Mouse (Mus musculus) lung, postnatal 0 days (tissue): ENCODE data around the gene Smim26. TPM values are rescaled to one million over a fixed set of nuclear protein-coding genes. Genes with fewer than 3 reads are reported as not detected.
"Not testable (repeated sequence)": the region's sequence is repeated elsewhere in the genome, so short reads cannot be mapped to it uniquely, and the experiment has no call there.

Source experiments
- ATAC-seq: fragments of 200-750 bp; cut with Nextera tagmentation; 2 replicates; pipeline ENCODE4 v1.8.0; 2017; ENCODE audit warnings: moderate library complexity
- DNase-seq: peaks from one replicate; pipeline ENCODE4 v3.0.0-alpha.2; 2016; ENCODE audit warnings: low spot score
- H3K27ac ChIP-seq: fragments of 300-500 bp; sonication (generic); 2 replicates; pipeline ENCODE4 v1.5.1; 2014; ENCODE audit warnings: antibody characterized with exemption, mild to moderate bottlenecking, low read length, mixed read lengths
- H3K27me3 ChIP-seq: fragments of 300-500 bp; sonication (generic); replicated peaks from 2 replicates; pipeline ENCODE4 v1.6.1; 2014; ENCODE audit warnings: low read length, mixed read lengths; ENCODE audit not compliant: insufficient read depth
- H3K36me3 ChIP-seq: fragments of 300-500 bp; sonication (generic); 2 replicates; pipeline ENCODE4 v1.6.1; 2014; ENCODE audit warnings: low read length, mixed read lengths; ENCODE audit not compliant: insufficient read depth
- H3K4me1 ChIP-seq: fragments of 300-500 bp; sonication (generic); 2 replicates; pipeline ENCODE4 v1.6.1; 2014; ENCODE audit warnings: antibody characterized with exemption, low read depth, low read length, mixed read lengths; ENCODE audit not compliant: insufficient read depth
- H3K4me2 ChIP-seq: fragments of 300-500 bp; sonication (generic); replicated peaks from 2 replicates; pipeline ENCODE4 v1.6.1; 2014; ENCODE audit warnings: low read depth, mild to moderate bottlenecking, low read length, moderate library complexity, mixed read lengths
- H3K4me3 ChIP-seq: fragments of 300-500 bp; sonication (generic); 2 replicates; pipeline ENCODE4 v1.5.1; 2014; ENCODE audit warnings: low read depth, low read length
- H3K9ac ChIP-seq: fragments of 300-500 bp; sonication (generic); replicated peaks from 2 replicates; pipeline ENCODE4 v1.6.1; 2014; ENCODE audit warnings: low read depth, mild to moderate bottlenecking
- H3K9me3 ChIP-seq: fragments of 300-500 bp; sonication (generic); 2 replicates; pipeline ENCODE4 v1.6.1; 2016; ENCODE audit warnings: low read length, mixed read lengths
- CTCF ChIP-seq: IDR thresholded peaks from 2 replicates; pipeline ENCODE4 v1.5.1; 2016; ENCODE audit warnings: antibody characterized with exemption, mild to moderate bottlenecking
- EP300 ChIP-seq: IDR thresholded peaks from 2 replicates; pipeline ENCODE4 v1.6.1; 2016; ENCODE audit warnings: antibody characterized with exemption, mild to moderate bottlenecking, control low read depth
- WGBS: fragments of 180-500 bp; shearing (Covaris S2); extraction: QIAGEN DNeasy Blood & Tissue Kit; methylation state at CpG from one replicate; pipeline ENCODE4 v1.1.7; 2014; 5-methylcytosine and 5-hydroxymethylcytosine counted together
- polyA plus RNA-seq: library from polyadenylated mRNA; unstranded; fragments of >200 nt; fragmentation: Nextera tagmentation; extraction: Ambion mirVana; gene quantifications from 2 replicates; pipeline ENCODE4 v1.2.1, GENCODE M21; 2015

Gene Smim26
- polyA plus RNA-seq, 1 experiment from 2014 or later = 41.7 TPM

DNA sequence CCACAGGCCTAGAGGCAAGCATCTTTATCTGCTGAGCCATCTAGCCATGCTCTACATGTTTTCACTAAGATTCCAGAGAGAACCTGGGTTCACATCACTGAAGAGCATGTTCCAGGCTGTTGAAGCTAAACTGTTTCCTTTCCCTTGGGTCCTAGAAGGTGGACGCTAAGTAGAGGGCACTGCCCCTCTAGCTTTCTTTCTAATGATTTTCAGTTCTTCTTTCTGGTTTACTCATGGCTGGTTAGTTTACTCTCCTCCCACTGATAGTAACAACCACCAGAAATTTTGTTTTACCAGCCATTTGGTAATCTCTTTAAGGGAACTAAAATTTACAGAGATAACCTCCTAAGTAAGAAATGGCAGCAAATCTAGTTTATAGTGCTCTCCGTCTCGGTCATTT lies 39.9 kb upstream of the Smim26 start:
- no peak for DNase-seq
- H3K4me2 ChIP-seq = no peak overlapping the region
- H3K9me3 ChIP-seq = no peaks in the 10 kb centered on the region

DNA sequence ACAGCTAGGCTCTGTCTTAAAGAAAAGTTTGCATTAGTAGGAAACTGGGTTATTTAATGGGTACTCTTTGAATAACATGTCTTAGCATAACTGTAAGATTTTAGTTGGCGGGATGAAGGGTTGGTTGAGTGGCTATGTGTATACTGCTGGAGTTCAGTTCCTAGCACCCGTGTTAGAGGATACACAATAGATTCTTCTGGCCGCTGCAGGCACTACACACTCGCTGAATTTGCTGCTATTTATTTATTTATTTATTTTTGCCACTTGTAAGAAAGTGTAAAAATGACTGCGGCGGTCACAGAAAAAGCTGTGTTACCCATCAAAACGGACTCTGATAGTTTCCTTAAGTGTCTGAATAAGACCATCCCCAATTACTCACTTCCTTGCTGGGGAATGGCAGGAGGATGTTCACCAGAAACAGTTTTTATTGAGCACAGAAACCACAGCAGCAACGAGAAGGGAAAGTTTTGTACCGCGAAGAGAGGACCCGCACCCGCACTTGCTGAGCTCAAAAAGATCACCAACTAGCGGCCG lies 38.5 kb upstream of the Smim26 start:
- no peak for TF ChIP-seq EP300
- TF ChIP-seq CTCF = peak; percentile 5; the same call in 1 of the 2 replicates
- DNase-seq (peak; percentile 64), ATAC-seq (peak; percentile 12; the same call in 1 of the 2 replicates)
- H3K4me1 ChIP-seq = peaks cover 9% of the 10 kb centered on the region; the same call in 1 of the 2 replicates
- H3K4me3 ChIP-seq = peak overlapping the region; percentile 63
- H3K4me2 ChIP-seq = peak overlapping the region; percentile 72
- no peaks in the 10 kb centered on the region for H3K27me3 ChIP-seq
- peak overlapping the region; percentile 93 for H3K27ac ChIP-seq
- H3K9ac ChIP-seq = peak overlapping the region; percentile 69
- no peaks in the 10 kb centered on the region for H3K9me3 ChIP-seq
- no peaks in the 10 kb centered on the region for H3K36me3 ChIP-seq
- under 1% methylated on average over 14 of the region's 14 CpGs for WGBS

More for the DNA sequence above, 39.9 kb upstream of the Smim26 start:
- TF ChIP-seq CTCF (no peak), EP300 (no peak)
- peaks cover 13% of the 10 kb centered on the region; the same call in 1 of the 2 replicates for H3K4me1 ChIP-seq
- H3K27ac ChIP-seq = no peak overlapping the region
- ATAC-seq = no peak
- H3K9ac ChIP-seq = no peak overlapping the region
- no peak overlapping the region for H3K4me3 ChIP-seq
- H3K27me3 ChIP-seq = no peaks in the 10 kb centered on the region
- WGBS = 93% methylated on average over 3 of the region's 3 CpGs
- H3K36me3 ChIP-seq = no peaks in the 10 kb centered on the region

DNA sequence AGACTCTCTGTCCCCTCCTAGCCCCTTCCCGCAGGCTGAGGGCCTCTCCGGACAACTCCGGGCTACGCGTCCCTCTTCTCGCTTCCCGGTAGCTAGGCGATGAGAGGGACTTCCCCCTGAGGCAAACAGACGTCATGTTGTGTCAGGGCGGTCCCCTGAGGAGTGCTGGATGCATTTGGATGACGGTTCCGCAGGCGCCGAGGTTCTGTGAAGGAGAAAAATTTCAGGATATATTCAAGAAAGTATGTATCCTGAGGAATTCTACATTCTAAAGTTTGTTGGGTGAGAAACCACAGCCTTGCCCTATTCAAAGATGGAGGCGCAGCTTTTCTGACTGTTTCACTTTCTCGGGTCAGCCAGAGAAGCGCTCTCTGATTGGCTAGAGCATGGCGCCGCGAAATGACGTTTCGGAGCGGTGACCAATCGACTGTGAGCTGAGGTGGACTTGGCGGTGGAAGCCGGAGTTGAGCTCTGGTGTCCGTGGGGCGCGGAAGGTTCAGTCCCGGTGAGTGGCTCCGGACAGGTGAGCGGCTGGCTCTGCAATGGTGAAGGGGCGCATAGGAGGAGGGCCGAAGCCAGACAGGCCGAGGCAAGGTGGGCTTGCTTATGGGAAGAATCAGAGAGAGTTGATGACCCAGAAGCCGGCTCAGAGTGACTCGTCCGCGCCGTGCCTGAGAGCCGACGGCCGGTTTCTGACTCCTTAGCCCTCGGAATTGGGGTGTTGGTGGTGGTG lies 37.9 kb upstream of the Smim26 start, which contains the start of gene Sec23b:
Gene Sec23b, plus strand, starts transcription at position 410 of the 733 bp plus-strand sequence.
- H3K36me3 ChIP-seq = no peaks in the 10 kb centered on the region
- peaks cover 9% of the 10 kb centered on the region; the same call in 1 of the 2 replicates for H3K4me1 ChIP-seq
- peak; percentile 99 for ATAC-seq
- H3K9ac ChIP-seq = peak within 1 kb of the TSS; percentile 69
- peak within 1 kb of the TSS; percentile 63 for H3K4me3 ChIP-seq
- no peaks in the 10 kb centered on the region for H3K9me3 ChIP-seq
- peak within 1 kb of the TSS; percentile 72 for H3K4me2 ChIP-seq
- peak; percentile 98 for DNase-seq
- H3K27ac ChIP-seq = peak within 1 kb of the TSS; percentile 93
- H3K27me3 ChIP-seq = no peaks in the 10 kb centered on the region
- no peak for TF ChIP-seq CTCF
- no peak for TF ChIP-seq EP300
- WGBS = under 1% methylated on average over 44 of the region's 44 CpGs

DNA sequence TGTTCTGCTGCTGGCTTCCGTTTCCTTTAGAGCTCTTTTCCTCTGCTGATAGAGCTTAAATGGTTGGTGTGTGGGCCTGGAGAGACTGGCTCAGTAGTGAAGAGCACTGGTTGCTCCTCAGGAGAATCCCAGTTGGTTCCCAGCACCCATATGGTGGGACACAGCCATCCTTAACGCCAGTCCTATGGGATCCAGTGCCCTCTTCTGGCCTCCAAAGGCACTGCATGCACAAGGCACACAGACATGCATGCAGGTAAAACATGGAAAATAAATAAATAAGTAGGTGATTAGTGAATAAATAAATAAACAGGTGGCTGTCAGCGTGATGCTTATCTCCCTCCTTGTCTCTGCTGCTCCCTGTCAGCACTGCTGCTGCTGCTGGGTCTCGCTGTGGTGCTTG lies 5.1 kb upstream of the Smim26 start:
- DNase-seq (no peak), ATAC-seq (no peak)
- Histone ChIP-seq H3K4me2 (no peak overlapping the region), H3K4me3 (no peak overlapping the region), H3K27me3 (no peaks in the 10 kb centered on the region), H3K9ac (no peak overlapping the region), H3K4me1 (no peaks in the 10 kb centered on the region), H3K9me3 (no peaks in the 10 kb centered on the region), H3K27ac (no peak overlapping the region), H3K36me3 (peaks cover 38% of the 10 kb centered on the region)
- 79% methylated on average over 4 of the region's 4 CpGs for WGBS
- TF ChIP-seq EP300 (no peak), CTCF (peak; percentile 51)

DNA sequence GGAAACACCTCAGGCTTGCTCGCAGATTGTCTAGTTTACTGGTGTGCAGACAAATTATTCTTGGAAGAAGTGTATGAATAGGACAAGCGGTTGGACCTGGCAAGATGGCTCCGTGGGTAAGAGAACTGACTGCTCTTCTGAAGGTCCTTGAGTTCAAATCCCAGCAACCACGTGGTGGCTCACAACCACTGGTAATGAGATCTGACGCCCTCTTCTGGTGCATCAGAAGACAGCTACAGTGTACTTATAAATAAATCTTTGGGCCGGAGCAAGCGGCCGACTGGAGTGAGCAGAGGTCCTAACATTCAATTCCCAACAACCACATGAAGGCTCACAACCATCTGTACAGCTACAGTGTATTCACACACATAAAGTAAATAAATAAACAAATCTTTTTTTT lies 818 bp upstream of the Smim26 start:
- H3K4me2 ChIP-seq, H3K9ac ChIP-seq, ATAC-seq, H3K27me3 ChIP-seq, DNase-seq, H3K27ac ChIP-seq, H3K9me3 ChIP-seq, H3K4me3 ChIP-seq, H3K36me3 ChIP-seq, H3K4me1 ChIP-seq: not testable (repeated sequence)
- WGBS = 65% methylated on average over 8 of the region's 8 CpGs

DNA sequence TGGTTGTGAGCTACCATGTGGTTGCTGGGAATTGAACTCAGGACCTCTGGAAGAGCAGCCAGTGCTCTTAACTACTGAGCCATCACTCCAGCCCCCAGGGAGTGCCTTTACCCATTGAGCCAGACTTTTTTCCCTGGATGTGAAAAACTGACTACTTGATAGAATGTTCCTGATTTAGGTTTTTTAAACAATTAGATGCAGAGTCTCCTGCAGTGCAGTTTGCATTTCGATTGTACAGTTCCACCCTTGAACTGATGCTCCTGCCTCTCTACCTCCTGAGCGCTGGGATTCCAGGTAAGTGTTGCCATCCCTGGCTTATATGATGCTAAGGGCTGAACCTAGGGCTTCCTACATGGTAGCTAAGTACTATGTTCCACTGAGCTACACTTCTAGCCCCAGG lies 4.2 kb downstream of the Smim26 start:
- ATAC-seq (no peak), DNase-seq (no peak)
- Histone ChIP-seq H3K4me1 (no peaks in the 10 kb centered on the region), H3K9me3 (no peaks in the 10 kb centered on the region), H3K4me2 (no peak overlapping the region), H3K36me3 (no peaks in the 10 kb centered on the region), H3K9ac (no peak overlapping the region), H3K27ac (no peak overlapping the region), H3K4me3 (no peak overlapping the region), H3K27me3 (no peaks in the 10 kb centered on the region)
- 62% methylated on average over 2 of the region's 2 CpGs for WGBS
- TF ChIP-seq EP300 (no peak), CTCF (no peak)
